ENCODE assay signal across 8 mouse cellular contexts in the genomic region with DNA sequence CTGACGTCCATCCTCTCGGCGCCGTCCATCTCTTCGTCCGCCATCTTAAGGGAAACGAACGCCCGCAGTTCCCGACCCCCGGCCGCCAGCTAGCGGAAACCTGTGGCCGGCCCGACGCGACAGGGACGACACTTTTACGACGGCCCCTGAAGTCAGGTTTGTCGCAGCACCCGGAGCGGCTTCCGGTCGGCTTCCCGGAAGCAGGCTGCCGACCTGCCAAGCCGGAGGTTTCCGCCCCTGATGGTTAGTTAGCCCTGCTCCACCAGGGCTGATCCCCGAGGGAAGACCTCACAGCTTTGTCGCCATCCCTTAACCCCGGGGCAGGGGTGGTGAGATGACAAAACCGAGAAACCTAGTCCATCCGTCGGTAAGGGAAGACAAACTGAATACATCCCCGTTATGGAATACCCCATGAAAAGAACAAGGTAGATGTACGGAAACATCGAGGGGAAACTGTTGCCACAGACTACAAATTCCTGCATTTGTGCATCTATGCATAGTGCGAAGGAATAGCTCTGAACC. TPM values are rescaled to one million over a fixed set of nuclear protein-coding genes. Genes with fewer than 3 reads are reported as not detected.
DNase-seq lines count a peak whose midpoint lies in the region; ATAC-seq and TF ChIP-seq lines count a peak whose summit lies in the region.

Gene Ubr1, minus strand, starts transcription at position 157 of the 522 bp plus-strand sequence.

- H3K4me2 ChIP-seq in forebrain, embryonic 12.5 days: peak within 1 kb of the TSS; percentile 73
- peak within 1 kb of the TSS; percentile 90 for H3K4me2 ChIP-seq in heart, embryonic 16.5 days (ENCODE audit: low read depth, low read length)
- H3K4me2 ChIP-seq in liver, embryonic 14.5 days (ENCODE audit: low read depth): peak within 1 kb of the TSS; percentile 84
- peak within 1 kb of the TSS; percentile 82 for H3K4me2 ChIP-seq in stomach, embryonic 15.5 days

- peaks cover 22% of the 10 kb centered on the region for H3K4me1 ChIP-seq in E14TG2a.4 (replicated peaks; ENCODE audit: low read depth, low read length)
- H3K4me1 ChIP-seq in forebrain, embryonic 12.5 days: peaks cover 11% of the 10 kb centered on the region
- H3K4me1 ChIP-seq in heart, embryonic 16.5 days (ENCODE audit: control insufficient read depth, insufficient read depth, low read length): peaks cover 11% of the 10 kb centered on the region
- H3K4me1 ChIP-seq in liver, embryonic 14.5 days (replicated peaks; ENCODE audit: control insufficient read depth in 2 of 2, insufficient read depth in 2 of 2, low read length in 1 of 2): peaks cover 8 to 14% of the 10 kb centered on the region in 2 experiments
- H3K4me1 ChIP-seq in stomach, embryonic 15.5 days: peaks cover 7% of the 10 kb centered on the region; the same call in 1 of the 2 replicates

- H3K27ac ChIP-seq in forebrain, embryonic 12.5 days: peak within 1 kb of the TSS; percentile 82
- peak within 1 kb of the TSS; percentile 70 for H3K27ac ChIP-seq in heart, embryonic 16.5 days (ENCODE audit: low read length)
- peak within 1 kb of the TSS; percentile 90 for H3K27ac ChIP-seq in liver, embryonic 14.5 days
- peak within 1 kb of the TSS; percentile 78 for H3K27ac ChIP-seq in stomach, embryonic 15.5 days

- peaks cover 7% of the 10 kb centered on the region; the same call in 1 of the 2 replicates for H3K36me3 ChIP-seq in E14TG2a.4 (ENCODE audit: insufficient read depth, low read length)
- H3K36me3 ChIP-seq in forebrain, embryonic 12.5 days (replicated peaks): no peaks in the 10 kb centered on the region
- H3K36me3 ChIP-seq in heart, embryonic 16.5 days (ENCODE audit: control insufficient read depth, insufficient read depth): no peaks in the 10 kb centered on the region
- no peaks in the 10 kb centered on the region for H3K36me3 ChIP-seq in liver, embryonic 14.5 days (replicated peaks; ENCODE audit: control insufficient read depth, insufficient read depth, low read depth)
- no peaks in the 10 kb centered on the region for H3K36me3 ChIP-seq in stomach, embryonic 15.5 days

- H3K9ac ChIP-seq in forebrain, embryonic 12.5 days: peak within 1 kb of the TSS; percentile 82
- H3K9ac ChIP-seq in heart, embryonic 16.5 days (ENCODE audit: low read length): peak within 1 kb of the TSS; percentile 95
- H3K9ac ChIP-seq in liver, embryonic 14.5 days (replicated peaks): peak within 1 kb of the TSS; percentile 90
- peak within 1 kb of the TSS; percentile 59 for H3K9ac ChIP-seq in stomach, embryonic 15.5 days

- no peaks in the 10 kb centered on the region for H3K27me3 ChIP-seq in E14TG2a.4 (ENCODE audit: insufficient read depth, low read length)
- H3K27me3 ChIP-seq in forebrain, embryonic 12.5 days: no peaks in the 10 kb centered on the region
- no peaks in the 10 kb centered on the region for H3K27me3 ChIP-seq in heart, embryonic 16.5 days (ENCODE audit: control insufficient read depth, insufficient read depth, low read length)
- H3K27me3 ChIP-seq in liver, embryonic 14.5 days (ENCODE audit: control insufficient read depth, insufficient read depth, low read length): no peaks in the 10 kb centered on the region
- H3K27me3 ChIP-seq in stomach, embryonic 15.5 days (replicated peaks): no peaks in the 10 kb centered on the region

- ATAC-seq in forebrain, embryonic 12.5 days (ENCODE audit: low FRiP score): peak; percentile 88
- ATAC-seq in heart, embryonic 16.5 days (replicated peaks; ENCODE audit: extremely low read depth, insufficient read depth, low FRiP score): peak; percentile 83
- peak; percentile 85 for ATAC-seq in liver, embryonic 14.5 days (ENCODE audit: insufficient read depth)
- peak; percentile 85 for ATAC-seq in stomach, embryonic 15.5 days (ENCODE audit: insufficient read depth, low FRiP score, low read depth)

- TF ChIP-seq CTCF in E14TG2a.4 (conservative IDR thresholded peaks at IDR 0.05; ENCODE audit: low read length): no peak
- peak; percentile 22; the same call in 1 of the 2 replicates for TF ChIP-seq CTCF in liver, embryonic 14.5 days (IDR thresholded peaks at IDR 0.05; ENCODE audit: low read depth)

- peak; percentile 85 for DNase-seq in c-Kit-positive CD71-positive TER-119-negative erythroid progenitor cells, embryonic 14.5 days (ENCODE audit: low read depth)
- peak; percentile 85 to 94 for DNase-seq in kidney, postnatal 25 days
- DNase-seq in liver, embryonic 14.5 days (ENCODE audit: low read depth in 3 of 3, low spot score in 3 of 3): peak; percentile 81 to 82 (median 82)
- DNase-seq in neural tube, embryonic 10.5 days (ENCODE audit: extremely low spot score, low spot score): peak; percentile 88

- H3K9me3 ChIP-seq in E14TG2a.4 (ENCODE audit: low read length): no peaks in the 10 kb centered on the region
- H3K9me3 ChIP-seq in forebrain, embryonic 12.5 days: no peaks in the 10 kb centered on the region
- H3K9me3 ChIP-seq in heart, embryonic 16.5 days (replicated peaks; ENCODE audit: control insufficient read depth, low read length): no peaks in the 10 kb centered on the region
- H3K9me3 ChIP-seq in liver, embryonic 14.5 days (ENCODE audit: control insufficient read depth, low read length): no peaks in the 10 kb centered on the region
- no peaks in the 10 kb centered on the region for H3K9me3 ChIP-seq in stomach, embryonic 15.5 days

- TF ChIP-seq EP300 in liver, embryonic 14.5 days (IDR thresholded peaks at IDR 0.05; ENCODE audit: low read depth): peak; percentile 38; the same call in 1 of the 2 replicates

- WGBS in forebrain, embryonic 12.5 days: 0% methylated on average over 39 of the region's 39 CpGs
- under 1% methylated on average over 39 of the region's 39 CpGs for WGBS in heart, embryonic 16.5 days
- under 1% methylated on average over 39 of the region's 39 CpGs for WGBS in liver, embryonic 14.5 days (ENCODE audit: insufficient replicate concordance)
- under 1% methylated on average over 39 of the region's 39 CpGs for WGBS in stomach, embryonic 15.5 days

- H3K4me3 ChIP-seq in E14TG2a.4 (replicated peaks; ENCODE audit: low read length): peak within 1 kb of the TSS; percentile 95
- peak within 1 kb of the TSS; percentile 82 for H3K4me3 ChIP-seq in forebrain, embryonic 12.5 days (replicated peaks)
- H3K4me3 ChIP-seq in heart, embryonic 16.5 days (ENCODE audit: low read length): peak within 1 kb of the TSS; percentile 80
- peak within 1 kb of the TSS; percentile 63 to 93 for H3K4me3 ChIP-seq in liver, embryonic 14.5 days (ENCODE audit: insufficient read depth in 1 of 2, low read depth in 2 of 2, low read length in 2 of 2)
- H3K4me3 ChIP-seq in stomach, embryonic 15.5 days (replicated peaks): peak within 1 kb of the TSS; percentile 77

RNA-seq across cellular contexts. Expression of gene Ubr1, which starts in this region (rescaled TPM):
- 27.4 and 31.7 TPM in 2 replicates for polyA plus RNA-seq in forebrain, embryonic 12.5 days (2016; fragmentation: Nextera tagmentation; extraction: Ambion mirVana)
- polyA plus RNA-seq in heart, embryonic 16.5 days (2015; fragmentation: Nextera tagmentation; extraction: Ambion mirVana): 18.5 and 22.0 TPM in 2 replicates
- polyA plus RNA-seq in liver, embryonic 14.5 days (2012; rRNA removed): 5.1 and 6.0 TPM in 2 replicates
- 9.3 and 10.2 TPM in 2 replicates for polyA plus RNA-seq in liver, embryonic 14.5 days (2014; fragmentation: Nextera tagmentation; extraction: Ambion mirVana)
- 21.5 and 22.9 TPM in 2 replicates for polyA plus RNA-seq in stomach, embryonic 15.5 days (2015; fragmentation: Nextera tagmentation; extraction: Ambion mirVana)

Comparison
In these comparisons a context has a peak if more than half of its experiments do, and no peak if none do; other contexts are left out.
1. Peak in every context shown above with its lines: DNase-seq, ATAC-seq, H3K4me3 ChIP-seq and H3K27ac ChIP-seq.